Mouse (Mus musculus): ENCODE measurements around the gene Olfr800. TPM values are rescaled to one million over a fixed set of nuclear protein-coding genes. Genes with fewer than 3 reads are reported as not detected.

The Olfr800 gene
- polyA plus RNA-seq, 1 experiment: not detected

DNA sequence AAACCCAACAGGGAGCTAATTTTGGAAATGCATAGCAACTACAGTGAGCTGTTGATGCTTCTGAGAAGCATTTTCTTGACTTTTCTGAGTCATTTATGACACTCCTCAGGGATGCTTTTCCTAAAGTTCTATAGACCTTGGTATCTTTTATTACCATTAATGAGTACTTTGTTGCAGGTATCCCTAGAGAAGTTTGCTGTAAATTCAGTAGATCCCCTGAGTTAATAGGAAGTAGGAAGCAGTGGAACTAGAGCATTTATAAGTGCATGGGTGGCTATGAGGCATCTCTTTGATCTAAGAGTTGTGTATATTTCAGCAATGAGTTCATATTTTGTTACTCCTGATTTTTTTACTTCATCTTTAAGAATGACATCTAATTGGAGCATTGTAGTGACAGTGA lies 45.4 kb downstream of the Olfr800 start, which contains the start of gene Olfr804:
Gene Olfr804, plus strand, starts transcription at position 301 of the 400 bp plus-strand sequence.
- no peak within 1 kb of the TSS for H3K27ac ChIP-seq (ENCODE audit: insufficient read depth, low read length)
- TF ChIP-seq POLR2A (IDR thresholded peaks at IDR 0.05; ENCODE audit: low read depth, low read length): no peak
- TF ChIP-seq CTCF (IDR thresholded peaks at IDR 0.05; ENCODE audit: borderline replicate concordance, insufficient read depth, low read length): no peak
- no peaks in the 10 kb centered on the region for H3K4me1 ChIP-seq (ENCODE audit: control insufficient read depth, insufficient read depth, low read length)
- no peak within 1 kb of the TSS for H3K4me3 ChIP-seq (ENCODE audit: insufficient read depth, low read length)

Other genes with a start within 250 kb of the Olfr800 start
- gene Olfr786, start 230.4 kb upstream of the Olfr800 start, polyA plus RNA-seq (2011; ENCODE audit: insufficient read length, low read depth, missing spikeins): not detected in 2 replicates
- gene Olfr787, start 195.8 kb upstream of the Olfr800 start, polyA plus RNA-seq (2011; ENCODE audit: insufficient read length, low read depth, missing spikeins): not detected in 2 replicates
- gene Olfr788, start 186.7 kb upstream of the Olfr800 start, polyA plus RNA-seq (2011; ENCODE audit: insufficient read length, low read depth, missing spikeins): not detected in 2 replicates
- gene Olfr789, start 172.9 kb upstream of the Olfr800 start, polyA plus RNA-seq (2011; ENCODE audit: insufficient read length, low read depth, missing spikeins): not detected in 2 replicates
- gene Olfr790, start 159.2 kb upstream of the Olfr800 start, polyA plus RNA-seq (2011; ENCODE audit: insufficient read length, low read depth, missing spikeins): not detected in 2 replicates
- gene Olfr791, start 135.9 kb upstream of the Olfr800 start, polyA plus RNA-seq (2011; ENCODE audit: insufficient read length, low read depth, missing spikeins): not detected in 2 replicates
- gene Olfr792, start 118.5 kb upstream of the Olfr800 start, polyA plus RNA-seq (2011; ENCODE audit: insufficient read length, low read depth, missing spikeins): not detected in 2 replicates
- not detected in 2 replicates for gene Olfr794, start 90.0 kb upstream of the Olfr800 start, polyA plus RNA-seq (2011; ENCODE audit: insufficient read length, low read depth, missing spikeins)
- gene Olfr796, start 45.1 kb upstream of the Olfr800 start, polyA plus RNA-seq (2011; ENCODE audit: insufficient read length, low read depth, missing spikeins): not detected in 2 replicates
- not detected in 2 replicates for gene Olfr798, start 29.8 kb upstream of the Olfr800 start, polyA plus RNA-seq (2011; ENCODE audit: insufficient read length, low read depth, missing spikeins)
- gene Olfr799, start 20.2 kb upstream of the Olfr800 start, polyA plus RNA-seq (2011; ENCODE audit: insufficient read length, low read depth, missing spikeins): not detected in 2 replicates
- gene Olfr801, start 16.2 kb downstream of the Olfr800 start, polyA plus RNA-seq (2011; ENCODE audit: insufficient read length, low read depth, missing spikeins): not detected in 2 replicates
- not detected in 2 replicates for gene Olfr802, start 30.5 kb downstream of the Olfr800 start, polyA plus RNA-seq (2011; ENCODE audit: insufficient read length, low read depth, missing spikeins)
- gene Olfr803, start 36.6 kb downstream of the Olfr800 start, polyA plus RNA-seq (2011; ENCODE audit: insufficient read length, low read depth, missing spikeins): not detected in 2 replicates
- not detected in 2 replicates for gene Olfr804, start 45.5 kb downstream of the Olfr800 start, polyA plus RNA-seq (2011; ENCODE audit: insufficient read length, low read depth, missing spikeins)
- not detected in 2 replicates for gene Olfr805, start 71.7 kb downstream of the Olfr800 start, polyA plus RNA-seq (2011; ENCODE audit: insufficient read length, low read depth, missing spikeins)
- not detected in 2 replicates for gene Olfr806, start 84.2 kb downstream of the Olfr800 start, polyA plus RNA-seq (2011; ENCODE audit: insufficient read length, low read depth, missing spikeins)
- not detected in 2 replicates for gene Olfr807, start 100.1 kb downstream of the Olfr800 start, polyA plus RNA-seq (2011; ENCODE audit: insufficient read length, low read depth, missing spikeins)
- not detected in 2 replicates for gene Olfr808, start 107.8 kb downstream of the Olfr800 start, polyA plus RNA-seq (2011; ENCODE audit: insufficient read length, low read depth, missing spikeins)
- gene Olfr809, start 116.9 kb downstream of the Olfr800 start, polyA plus RNA-seq (2011; ENCODE audit: insufficient read length, low read depth, missing spikeins): not detected in 2 replicates
- not detected in 2 replicates for gene Olfr810, start 137.2 kb downstream of the Olfr800 start, polyA plus RNA-seq (2011; ENCODE audit: insufficient read length, low read depth, missing spikeins)
- gene Olfr811, start 146.7 kb downstream of the Olfr800 start, polyA plus RNA-seq (2011; ENCODE audit: insufficient read length, low read depth, missing spikeins): not detected in 2 replicates
- not detected in 2 replicates for gene Olfr812, start 188.4 kb downstream of the Olfr800 start, polyA plus RNA-seq (2011; ENCODE audit: insufficient read length, low read depth, missing spikeins)
- gene Olfr813, start 197.7 kb downstream of the Olfr800 start, polyA plus RNA-seq (2011; ENCODE audit: insufficient read length, low read depth, missing spikeins): not detected in 2 replicates
- not detected in 2 replicates for gene Olfr814, start 222.2 kb downstream of the Olfr800 start, polyA plus RNA-seq (2011; ENCODE audit: insufficient read length, low read depth, missing spikeins)
- not detected in 2 replicates for gene Olfr815, start 248.2 kb downstream of the Olfr800 start, polyA plus RNA-seq (2011; ENCODE audit: insufficient read length, low read depth, missing spikeins)